Mouse (Mus musculus) brain, embryonic 14.5 days (tissue): Measurements from ENCODE around the gene Pif1. TPM values are rescaled to one million over a fixed set of nuclear protein-coding genes. Genes with fewer than 3 reads are reported as not detected.
A peak's percentile ranks its signal among the peaks of the same experiment; 100 is the strongest.

Experiments used
- DNase-seq: peaks from one replicate; pipeline ENCODE4 v3.0.0-alpha.2; 2011; ENCODE audit warnings: low read depth
- CTCF ChIP-seq: fragments of 200-500 bp; IDR thresholded peaks from 2 replicates; pipeline ENCODE4 v1.5.1; 2012; ENCODE audit warnings: inconsistent platforms, mild to moderate bottlenecking, moderate library complexity, borderline replicate concordance; ENCODE audit not compliant: insufficient read depth, insufficient read length; ENCODE audit errors: extremely low read depth
- POLR2A ChIP-seq: fragments of 200-500 bp; IDR thresholded peaks from 2 replicates; pipeline ENCODE4 v1.6.1; 2012; ENCODE audit warnings: mild to moderate bottlenecking, inconsistent platforms, borderline replicate concordance; ENCODE audit not compliant: poor library complexity, insufficient read depth, insufficient read length, severe bottlenecking; ENCODE audit errors: extremely low read depth
- polyA plus RNA-seq: library from polyadenylated mRNA; depleted of rRNA; stranded (reverse); fragments of >200 nt; gene quantifications from 2 replicates; pipeline ENCODE4 v1.2.3, GENCODE M21; 2012

Gene Pif1
- polyA plus RNA-seq, 1 experiment, result 7.7 TPM

DNA sequence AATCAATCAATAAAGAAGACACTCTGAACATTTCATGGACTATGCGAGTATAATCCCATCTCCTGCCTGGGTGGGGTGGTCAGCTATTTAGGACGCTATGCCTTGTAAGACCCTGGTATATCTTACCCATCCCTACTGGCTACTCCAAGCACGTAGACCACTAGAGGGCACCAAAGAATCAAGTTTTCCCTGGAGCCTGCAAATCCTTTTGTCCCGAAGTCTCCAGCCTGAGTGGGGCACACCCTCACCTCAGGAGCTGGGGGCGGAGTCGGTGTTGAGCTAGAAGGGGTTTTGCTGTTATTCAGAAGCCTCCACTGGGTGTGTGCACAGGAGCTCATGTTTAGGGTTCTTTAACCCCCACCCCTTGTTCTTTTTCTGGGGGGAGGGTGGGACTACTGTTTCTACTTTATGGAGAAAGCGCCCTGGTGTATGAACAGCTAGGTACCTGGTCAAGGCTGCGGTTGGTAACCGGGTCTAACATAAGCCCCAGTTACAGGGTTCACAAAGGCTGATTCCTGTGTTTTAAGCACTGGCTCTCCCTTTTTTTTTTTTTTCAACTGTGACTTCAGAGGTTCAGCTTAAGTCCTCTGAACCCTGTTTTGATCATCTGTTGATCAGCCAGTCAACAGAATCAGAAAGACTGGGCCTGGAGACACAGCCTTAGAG is 18.6 kb downstream of the Pif1 start:
- TF ChIP-seq POLR2A (no peak), CTCF (peak; percentile 77)

DNA sequence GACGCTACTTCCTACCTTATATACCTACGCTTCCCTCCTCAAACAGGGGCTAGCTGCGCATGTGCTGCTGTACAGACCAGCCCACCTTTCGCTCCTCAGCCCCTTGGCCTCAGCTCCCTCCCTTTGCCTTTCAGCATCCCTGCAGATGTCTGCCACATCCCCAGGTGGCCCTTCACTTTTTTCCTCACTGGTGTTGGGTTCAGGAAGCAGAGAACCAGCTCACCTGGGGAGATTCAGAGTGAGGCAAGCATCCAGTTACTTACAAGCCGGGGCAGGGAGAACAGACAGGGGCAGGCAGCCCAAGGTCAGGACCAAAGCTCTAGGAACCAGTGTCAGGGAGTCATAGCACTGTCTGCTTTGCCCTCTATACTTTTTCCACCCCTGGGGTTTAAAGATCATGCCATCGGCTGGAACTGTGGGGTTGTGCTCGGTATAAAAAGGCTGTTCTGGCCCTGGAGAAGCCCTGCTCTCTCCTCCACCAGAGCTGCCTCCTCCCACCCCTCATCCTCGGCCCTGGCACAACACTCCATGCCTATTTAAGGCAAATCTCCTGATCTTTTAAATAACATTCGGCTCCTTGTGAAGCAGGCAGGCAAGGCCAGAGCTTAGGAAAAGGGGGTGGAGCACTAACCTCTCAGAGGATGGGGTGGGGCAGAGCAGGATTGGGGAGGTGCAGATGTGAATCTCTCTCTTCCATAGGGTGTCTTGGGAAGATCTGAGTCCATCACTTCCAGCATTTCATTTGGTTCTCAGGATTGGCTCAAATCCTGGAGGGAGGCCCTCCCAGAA is 19.6 kb downstream of the Pif1 start:
- TF ChIP-seq CTCF, result no peak
- TF ChIP-seq POLR2A, result no peak
- no peak for DNase-seq

More for the DNA sequence above, 18.6 kb downstream of the Pif1 start:
- DNase-seq, result peak; percentile 97

DNA sequence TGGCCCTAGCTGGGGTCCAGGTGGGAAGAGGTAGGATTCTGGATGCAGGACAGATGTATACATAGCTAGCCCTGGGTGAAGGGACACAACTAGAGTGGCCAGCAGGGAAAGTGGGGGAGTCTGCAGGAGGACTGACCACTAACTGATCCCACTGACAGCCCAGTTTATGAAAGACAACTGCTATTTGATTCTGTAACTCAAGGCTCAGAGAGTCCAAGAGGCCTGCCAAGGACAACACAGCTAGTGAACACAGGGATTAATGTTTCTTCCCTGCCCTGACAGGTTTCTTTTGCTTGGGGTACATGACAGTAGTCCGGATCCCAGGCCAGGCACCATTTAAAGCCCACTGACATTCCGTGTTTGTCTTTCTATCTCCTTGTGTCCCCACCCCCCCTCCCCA is 20.2 kb downstream of the Pif1 start:
- DNase-seq, result no peak
- no peak for TF ChIP-seq POLR2A
- TF ChIP-seq CTCF, result no peak

DNA sequence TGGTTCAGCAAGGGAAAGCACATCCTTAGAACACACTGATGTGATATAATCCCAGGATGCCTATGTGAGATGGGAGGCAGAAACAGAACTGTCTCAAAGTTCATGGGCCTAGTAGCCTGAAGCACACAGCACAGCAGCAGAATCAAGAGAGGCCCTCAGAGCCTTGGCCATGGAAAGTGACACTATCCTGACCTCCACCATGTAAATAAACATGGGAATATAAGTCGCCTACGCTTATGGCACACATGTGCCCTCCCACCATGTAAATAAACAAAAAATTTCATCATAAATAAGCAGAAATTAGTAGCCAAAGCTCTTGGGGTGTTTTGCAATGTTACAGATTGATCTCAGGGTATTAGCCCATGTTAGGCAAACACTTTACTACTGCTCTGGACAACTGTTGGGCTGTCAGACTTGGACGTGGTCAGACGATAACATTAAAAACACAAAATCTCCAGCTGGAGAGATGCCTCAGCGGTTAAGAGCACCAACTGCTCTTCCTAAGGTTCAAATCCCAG is 25.1 kb downstream of the Pif1 start:
- no peak for DNase-seq
- TF ChIP-seq CTCF (no peak), POLR2A (no peak)

DNA sequence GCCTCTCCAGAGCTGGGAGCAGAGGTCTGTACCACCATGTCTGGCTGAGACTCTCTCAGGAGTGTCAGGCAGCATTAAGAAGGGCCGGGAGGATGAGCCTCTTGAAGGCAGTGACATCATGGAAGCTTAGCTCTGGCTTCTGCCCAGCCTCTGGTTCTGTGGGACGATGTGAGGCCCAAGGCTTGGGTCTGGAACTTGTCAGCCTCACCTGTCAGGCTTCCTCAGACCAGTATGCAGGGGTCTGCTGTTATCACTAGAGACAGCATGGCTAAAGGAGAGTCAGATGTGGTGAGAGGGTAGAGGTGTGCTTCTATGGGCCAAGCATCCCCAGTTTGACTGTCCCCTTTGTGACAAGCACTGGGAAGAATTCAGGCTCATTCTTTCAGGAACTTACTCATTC is 26.1 kb downstream of the Pif1 start:
- TF ChIP-seq POLR2A (no peak), CTCF (no peak)
- DNase-seq, result no peak

DNA sequence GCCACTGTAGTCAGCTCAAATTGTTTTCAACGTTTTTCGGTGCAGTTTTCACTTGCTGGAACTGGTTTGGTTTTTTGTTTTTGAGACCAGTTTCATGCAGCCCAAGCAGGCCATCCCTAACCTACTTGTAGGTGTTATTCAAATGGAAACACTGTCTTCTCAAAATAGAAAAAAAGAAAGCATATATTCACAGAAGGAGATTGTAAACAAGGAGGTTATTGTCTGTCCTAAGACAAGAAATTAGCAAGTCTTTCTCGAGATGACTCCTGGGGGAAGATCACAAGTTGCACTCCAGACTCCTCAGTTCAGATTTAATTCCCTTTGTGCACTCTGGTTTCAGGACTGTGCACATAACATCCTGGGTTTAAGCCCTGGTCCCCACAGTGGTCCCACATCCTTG is 32.4 kb downstream of the Pif1 start:
- TF ChIP-seq CTCF (no peak), POLR2A (no peak)
- DNase-seq, result no peak

DNA sequence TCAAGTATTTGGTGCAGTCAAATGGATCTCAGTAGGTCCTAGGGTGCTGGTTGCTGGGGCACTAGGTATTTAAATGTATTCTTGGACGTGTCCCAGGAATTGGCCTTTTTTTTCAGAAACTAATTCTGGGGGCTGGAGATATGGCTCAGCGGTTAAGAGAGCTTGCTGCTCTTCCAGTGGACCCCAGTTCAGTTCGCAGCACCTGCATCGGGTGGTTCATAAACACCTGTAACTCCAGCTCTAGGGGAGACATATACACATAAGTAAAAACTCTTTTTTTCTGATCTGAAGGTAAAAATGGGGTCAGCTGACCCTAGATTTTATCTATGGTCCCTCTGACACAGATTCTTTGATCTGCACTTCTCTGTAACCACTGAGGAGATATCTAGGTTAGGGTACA is 34.2 kb downstream of the Pif1 start:
- no peak for DNase-seq
- TF ChIP-seq CTCF, result no peak
- no peak for TF ChIP-seq POLR2A

DNA sequence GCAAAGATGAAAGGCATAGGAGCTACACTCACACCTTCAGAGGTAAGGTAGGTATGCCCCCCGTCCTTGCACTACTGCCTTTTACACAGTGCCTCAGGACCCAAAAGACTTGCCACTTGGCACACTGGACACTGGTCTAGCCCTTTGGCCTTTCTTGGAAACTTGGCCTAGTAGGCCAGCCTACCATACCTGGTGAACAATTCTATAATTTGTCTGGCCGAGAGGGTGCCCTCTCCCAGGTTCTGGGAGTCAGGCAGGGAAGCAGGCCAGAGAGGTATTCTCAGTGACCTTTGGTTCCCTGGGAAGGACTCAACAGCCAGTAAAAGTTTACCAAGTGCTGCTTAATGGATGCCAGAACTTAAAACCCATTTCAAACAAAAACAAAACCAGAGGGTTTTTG is 34.7 kb downstream of the Pif1 start:
- TF ChIP-seq POLR2A (no peak), CTCF (no peak)
- DNase-seq, result no peak

DNA sequence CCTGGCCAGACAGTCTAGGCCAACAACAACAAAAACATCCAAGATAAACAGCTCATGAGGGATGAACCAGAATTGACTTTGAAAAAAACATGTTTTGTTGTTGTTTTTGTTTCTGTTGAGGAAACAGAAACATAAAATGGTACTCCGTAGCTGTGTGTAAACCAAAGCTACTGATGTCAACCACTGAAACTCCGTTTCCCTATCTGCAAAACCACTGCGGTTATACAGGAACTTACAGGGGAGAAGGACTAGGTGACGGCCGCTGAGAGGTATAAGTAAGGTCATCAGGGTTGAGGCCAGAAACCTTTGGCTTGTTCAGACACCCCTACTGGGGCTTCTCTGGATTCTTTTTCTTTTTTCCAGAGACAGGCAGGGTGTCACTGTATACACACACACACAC is 35.9 kb downstream of the Pif1 start:
- no peak for TF ChIP-seq CTCF
- TF ChIP-seq POLR2A, result no peak

DNA sequence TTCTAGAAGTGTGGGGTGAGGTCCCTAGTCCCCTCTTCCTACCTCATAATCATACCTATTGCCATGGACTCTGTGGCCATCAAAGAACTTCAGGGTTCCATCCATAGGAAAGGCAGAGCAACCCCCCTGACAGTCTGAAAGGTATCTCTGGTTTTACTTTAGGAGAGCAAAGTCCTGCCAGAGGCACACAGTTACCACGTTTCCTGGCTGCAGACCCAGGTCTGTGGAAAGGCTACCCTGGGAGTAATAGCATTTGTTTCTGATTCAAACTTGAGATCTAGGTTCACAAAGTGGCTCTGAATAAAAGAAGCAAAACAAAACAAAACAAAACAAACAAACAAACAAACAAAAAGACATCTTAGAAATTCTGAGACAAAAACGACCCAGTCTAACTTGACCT is 37.3 kb downstream of the Pif1 start:
- no peak for TF ChIP-seq POLR2A
- no peak for TF ChIP-seq CTCF
- no peak for DNase-seq

More for the DNA sequence above, 35.9 kb downstream of the Pif1 start:
- DNase-seq, result no peak

DNA sequence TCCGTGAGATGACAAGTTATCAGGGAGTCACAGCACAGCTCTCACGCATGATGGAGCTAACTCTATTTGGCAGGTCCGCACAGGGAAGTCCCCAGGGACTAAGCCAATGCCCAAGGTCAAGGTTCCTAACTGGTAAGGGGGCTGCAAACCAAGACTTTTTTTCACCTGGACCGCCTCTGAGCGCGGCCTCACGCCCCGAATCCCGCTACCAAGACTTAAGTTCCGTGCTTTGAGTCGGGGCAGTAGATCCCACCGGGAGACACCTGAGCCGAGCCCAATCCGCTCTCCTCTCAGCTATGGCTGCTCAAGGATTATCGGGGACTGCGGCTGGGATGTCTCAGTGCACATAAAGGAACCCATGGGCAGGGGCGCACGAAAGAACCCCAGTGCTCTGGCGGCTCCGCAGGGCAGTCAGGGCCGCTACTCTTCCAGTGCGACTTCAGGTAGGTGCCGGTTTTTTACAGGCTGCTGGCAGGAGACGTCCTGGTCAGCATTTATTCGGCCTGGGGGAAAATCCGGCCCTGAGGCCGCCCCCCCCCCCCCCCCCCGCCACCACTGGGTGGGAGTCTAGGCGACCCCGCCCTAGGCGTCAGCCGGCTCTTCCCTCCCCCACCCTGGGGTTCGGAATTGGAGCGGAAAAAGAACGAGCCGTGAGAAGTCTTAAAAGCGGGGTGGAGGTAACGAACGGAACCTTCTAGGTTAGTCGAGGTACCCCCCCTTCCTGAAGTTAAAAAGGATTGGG is 42.2 kb downstream of the Pif1 start, which contains the start of gene Rbpms2:
Gene Rbpms2 (plus strand): TSS at position 624 of the 742 bp plus-strand sequence.
- DNase-seq, result peak; percentile 12
- no peak for TF ChIP-seq CTCF
- TF ChIP-seq POLR2A, result no peak
